Mouse (Mus musculus) T-helper 2 cell (primary cell): Measurements from ENCODE around the gene Mgrn1.

Source experiments
- in situ Hi-C: fragments of 300-600 bp; cut with MboI, MseI; formaldehyde crosslinking; loops from one replicate; pipeline ENCODE4 v1.15.1; 2025; ENCODE audit warnings: high pct_unique_total_duplicates

Gene Mgrn1

GRCm38 (mm10) chr16:4885760-4886689 is at the start of gene Mgrn1:
Gene Mgrn1, plus strand, starts transcription at chr16:4886249.
- in situ Hi-C loops: no loop called here

- in situ Hi-C loops: loop anchor here (10.0 kb wide), 1 partner anchor 277 kb away; no protein-coding TSS in a partner anchor
These were observed 48.4 kb upstream of the Mgrn1 start for GRCm38 (mm10) chr16:4837631-4838030.

- in situ Hi-C loops: loop anchor here (10.0 kb wide), 1 partner anchor 275 kb away; no protein-coding TSS in a partner anchor
These were observed 46.5 kb upstream of the Mgrn1 start for GRCm38 (mm10) chr16:4839552-4839951.

- in situ Hi-C loops: no loop called here
These were observed 45.8 kb upstream of the Mgrn1 start for GRCm38 (mm10) chr16:4840231-4840630.

- in situ Hi-C loops: no loop called here
These were observed 39.0 kb upstream of the Mgrn1 start for GRCm38 (mm10) chr16:4847041-4847440.

GRCm38 (mm10) chr16:4848090-4848489 is 38.0 kb upstream of the Mgrn1 start:
- in situ Hi-C loops: no loop called here

- in situ Hi-C loops: no loop called here
These were observed 35.7 kb upstream of the Mgrn1 start for GRCm38 (mm10) chr16:4850361-4850760.

GRCm38 (mm10) chr16:4850938-4851628 is 35.0 kb upstream of the Mgrn1 start:
- in situ Hi-C loops: no loop called here

GRCm38 (mm10) chr16:4855046-4855650 is 30.9 kb upstream of the Mgrn1 start:
- in situ Hi-C loops: no loop called here

GRCm38 (mm10) chr16:4861392-4861791 is 24.7 kb upstream of the Mgrn1 start:
- in situ Hi-C loops: no loop called here

- in situ Hi-C loops: no loop called here
These were observed 23.1 kb upstream of the Mgrn1 start for GRCm38 (mm10) chr16:4862863-4863483.

- in situ Hi-C loops: no loop called here
These were observed 22.3 kb upstream of the Mgrn1 start for GRCm38 (mm10) chr16:4863742-4864141.

GRCm38 (mm10) chr16:4866101-4866695 is 19.9 kb upstream of the Mgrn1 start:
- in situ Hi-C loops: no loop called here

- in situ Hi-C loops: loop anchor here (5.0 kb wide), 1 partner anchor 178 kb away; no protein-coding TSS in a partner anchor
These were observed 15.6 kb upstream of the Mgrn1 start for GRCm38 (mm10) chr16:4870490-4870889.

GRCm38 (mm10) chr16:4871926-4872325 is 14.1 kb upstream of the Mgrn1 start:
- in situ Hi-C loops: loop anchor here (5.0 kb wide), 1 partner anchor 180 kb away; no protein-coding TSS in a partner anchor

- in situ Hi-C loops: no loop called here
These were observed 10.6 kb upstream of the Mgrn1 start for GRCm38 (mm10) chr16:4875198-4876032.

- in situ Hi-C loops: no loop called here
These were observed 9.9 kb upstream of the Mgrn1 start for GRCm38 (mm10) chr16:4876033-4876680.

- in situ Hi-C loops: no loop called here
These were observed 8.9 kb upstream of the Mgrn1 start for GRCm38 (mm10) chr16:4877195-4877594.

GRCm38 (mm10) chr16:4877701-4878100 is 8.3 kb upstream of the Mgrn1 start:
- in situ Hi-C loops: no loop called here
